Mouse (Mus musculus) adrenal gland, postnatal 36 days (tissue): ENCODE measurements around the gene Yap1. TPM values are rescaled to one million over a fixed set of nuclear protein-coding genes. Genes with fewer than 3 reads are reported as not detected.
A peak's percentile ranks its signal among the peaks of the same experiment; 100 is the strongest.

Experiments
- DNase-seq, 2 experiments: peaks; one replicate each; pipeline ENCODE4 v3.0.0; 2021; ENCODE audit warnings: mixed read lengths in 1 of 2
- total RNA-seq, 2 experiments: library from RNA; stranded (reverse); gene quantifications; 2 replicates each; pipeline ENCODE4 v1.2.3; 2021

The Yap1 gene
- total RNA-seq, 2 experiments from 2014 or later = 79.7 to 81.0 TPM

DNA sequence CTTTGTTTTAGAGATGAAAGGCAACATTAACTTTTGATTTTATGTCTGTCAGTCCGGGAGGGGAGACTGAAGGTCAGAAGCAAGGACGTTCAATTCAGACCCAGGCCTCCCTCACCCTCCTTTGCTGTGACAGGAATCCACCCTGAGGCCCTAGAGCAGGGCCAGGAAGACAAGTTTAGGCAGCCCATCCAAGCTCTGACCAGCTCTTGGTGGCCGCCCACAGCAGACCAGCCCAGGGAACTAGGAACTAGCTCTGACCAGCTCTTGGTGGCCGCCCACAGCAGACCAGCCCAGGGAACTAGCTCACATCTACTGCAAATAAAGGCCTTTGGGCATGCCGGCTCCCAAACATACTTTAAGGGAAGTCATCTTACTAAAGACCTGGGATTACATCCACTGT is 26.8 kb downstream of the Yap1 start:
- peak; percentile 20 to 27 for DNase-seq

DNA sequence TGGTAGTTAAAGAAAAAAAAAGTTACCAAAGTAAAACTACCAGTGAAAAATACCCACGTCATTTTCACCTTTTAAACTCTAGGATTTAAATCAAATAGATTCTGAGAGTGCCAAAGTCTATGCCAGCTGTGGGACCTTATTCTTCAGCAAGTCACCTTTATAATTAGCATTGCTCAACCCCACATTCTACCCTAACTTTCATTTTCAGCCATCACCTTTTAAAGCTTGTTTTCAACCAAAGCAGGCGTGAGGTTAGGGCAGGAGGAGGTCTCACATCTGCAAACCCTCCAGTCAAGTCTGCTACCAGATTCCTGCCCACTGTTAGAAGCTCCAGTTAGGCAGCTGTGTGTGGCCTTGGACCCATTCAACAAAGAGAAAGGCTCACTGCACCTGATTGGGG is 32.4 kb downstream of the Yap1 start:
- DNase-seq = no peak

DNA sequence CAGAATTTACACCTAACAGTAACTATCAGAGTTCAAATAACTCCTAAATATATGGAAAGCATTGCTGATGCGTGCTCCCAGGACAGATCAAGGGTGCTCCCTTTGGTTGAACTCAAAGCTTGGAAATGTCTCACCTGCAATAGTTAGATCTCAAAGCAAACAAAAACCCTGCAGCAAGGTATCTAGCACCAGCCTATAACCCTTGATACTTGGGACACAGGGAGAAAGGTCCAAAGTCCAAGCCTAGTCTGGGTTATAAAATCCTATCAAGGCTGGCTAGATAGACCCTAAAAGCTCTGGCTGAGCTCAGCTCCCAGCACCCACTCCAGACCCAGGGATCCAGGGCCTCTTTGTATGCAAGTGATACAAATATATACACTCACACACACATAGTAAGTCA is 36.4 kb downstream of the Yap1 start:
- DNase-seq = no peak

DNA sequence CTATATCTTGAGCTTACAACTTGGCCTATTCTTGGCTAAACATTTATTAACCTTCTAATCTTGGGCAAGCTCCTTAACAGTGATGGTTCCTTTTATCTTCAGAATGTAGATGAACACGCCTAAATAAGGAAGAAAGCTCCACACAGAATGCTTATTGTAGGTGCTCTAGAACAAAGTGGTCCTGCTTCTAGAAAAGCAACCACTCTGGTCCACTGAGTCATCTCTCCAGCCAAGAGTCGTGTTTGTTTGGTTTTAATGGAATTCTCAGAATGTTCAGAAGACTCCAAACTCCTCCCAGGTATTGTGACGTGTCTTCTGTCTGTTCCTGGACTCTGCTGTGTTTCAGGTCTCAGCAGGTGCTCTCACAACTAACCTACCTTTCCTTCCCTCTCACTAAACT is 38.8 kb downstream of the Yap1 start:
- DNase-seq = no peak

DNA sequence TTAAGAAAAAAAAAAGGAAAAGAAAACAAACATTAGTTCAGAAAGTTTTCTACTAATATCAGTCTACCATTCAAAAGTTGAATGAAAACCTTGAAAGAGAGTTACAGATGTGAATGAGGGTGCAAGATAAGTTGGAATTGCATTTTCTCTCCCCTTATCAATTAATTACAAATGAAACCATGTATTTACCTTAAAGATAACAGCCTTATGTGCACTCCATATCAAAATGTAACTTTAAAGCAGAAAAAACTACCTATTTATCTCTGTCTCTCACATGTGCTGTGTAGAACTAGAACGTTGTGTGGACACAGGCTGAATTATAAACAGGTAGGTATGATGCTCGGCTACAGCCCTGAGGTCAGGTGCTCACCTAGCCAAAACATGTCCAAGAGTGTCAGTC is 40.5 kb downstream of the Yap1 start:
- no peak for DNase-seq

DNA sequence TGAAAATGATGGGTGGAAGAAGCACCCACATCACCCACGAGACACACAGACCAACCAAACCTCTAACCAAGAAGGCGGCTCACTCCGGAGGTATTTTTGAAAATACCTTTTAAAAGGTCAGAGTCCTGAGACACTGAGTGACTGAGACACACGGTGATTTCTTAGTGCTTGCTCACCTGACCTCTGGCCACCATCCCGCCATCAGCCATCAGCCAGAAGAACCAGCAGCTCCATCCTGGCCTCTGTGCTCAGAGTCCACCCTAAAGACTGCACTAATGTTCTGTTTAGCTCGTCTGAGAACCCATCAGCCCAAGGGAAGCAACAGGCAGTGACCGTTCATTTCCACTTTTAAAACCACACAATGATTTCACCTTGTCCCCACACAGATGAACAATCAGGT is 41.5 kb downstream of the Yap1 start:
- no peak for DNase-seq

DNA sequence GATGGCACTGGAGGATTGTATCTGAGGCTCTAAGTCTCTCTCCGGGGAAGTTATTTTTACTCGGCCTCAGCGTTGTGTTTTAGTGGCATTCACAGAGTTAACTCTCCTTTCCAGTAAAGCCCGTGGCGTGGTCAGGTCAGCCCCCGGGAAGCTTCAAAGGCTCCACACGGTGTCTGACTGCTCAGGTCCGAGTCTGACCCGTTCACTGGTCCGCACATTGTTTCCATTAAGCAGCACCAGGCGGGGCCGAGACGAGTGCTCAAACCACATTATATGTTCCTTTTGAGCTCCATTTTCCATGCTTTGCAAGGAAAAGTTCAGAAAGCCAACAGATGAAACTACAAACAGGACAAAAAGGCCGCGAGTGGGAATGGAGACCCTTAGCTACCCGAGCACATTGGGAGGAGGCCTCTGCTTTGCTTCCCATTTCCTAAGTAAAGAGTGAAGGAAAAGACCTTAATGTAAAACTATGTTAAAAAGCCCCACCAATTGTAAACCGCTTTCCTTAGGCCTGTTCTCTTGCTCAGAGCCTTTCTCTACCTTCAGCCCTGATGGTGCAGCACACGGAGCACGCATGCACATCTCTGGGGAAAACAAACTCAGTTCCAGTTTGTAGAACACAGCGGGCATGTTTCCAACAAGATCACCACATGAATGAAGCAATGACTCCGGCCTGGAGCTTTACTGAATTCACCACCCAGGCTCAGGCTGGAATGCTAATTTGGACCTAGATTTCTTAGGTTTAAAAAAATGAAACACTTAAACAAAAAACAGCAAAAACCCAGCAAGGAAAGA is 42.8 kb downstream of the Yap1 start:
- peak; percentile 44 to 63 for DNase-seq

DNA sequence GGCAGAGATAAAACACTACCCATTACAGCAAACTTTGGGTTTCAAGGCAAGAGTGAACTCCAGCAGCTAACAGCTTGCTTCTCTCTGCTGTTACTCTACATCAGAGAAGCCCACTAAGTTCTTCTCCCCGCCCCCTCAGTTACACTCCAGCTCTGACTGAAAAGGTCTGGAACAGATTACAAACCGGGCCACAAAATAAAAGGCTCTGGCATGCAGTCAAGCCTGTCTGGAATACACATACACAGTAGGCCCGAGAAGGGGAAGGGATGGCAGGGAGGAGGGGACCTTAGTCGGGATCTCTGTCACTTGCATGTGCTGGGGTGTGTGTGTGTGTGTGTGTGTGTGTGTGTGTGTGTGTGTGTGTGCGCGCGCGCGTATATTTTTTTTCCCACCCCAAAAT is 44.0 kb downstream of the Yap1 start:
- peak; percentile 38 to 49 for DNase-seq

DNA sequence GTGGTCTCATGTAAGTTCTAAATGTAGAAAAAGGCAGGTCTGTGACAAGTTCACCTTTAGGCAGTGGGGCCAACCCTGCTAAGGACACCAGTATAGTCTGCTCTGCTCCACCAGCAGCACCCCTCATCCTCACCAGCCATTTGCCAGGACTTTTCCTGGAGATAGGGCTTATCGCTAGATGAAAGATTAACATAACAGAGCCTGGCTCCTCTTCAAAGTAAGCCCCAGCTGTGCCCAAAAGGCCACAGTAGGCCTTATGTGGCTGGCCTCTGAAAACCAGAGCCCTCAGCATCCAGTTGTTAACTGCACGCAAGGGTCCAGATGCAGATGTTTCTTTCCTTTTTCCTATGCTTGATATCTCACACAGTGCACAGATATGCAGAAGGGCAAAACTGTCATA is 45.1 kb downstream of the Yap1 start:
- no peak for DNase-seq

DNA sequence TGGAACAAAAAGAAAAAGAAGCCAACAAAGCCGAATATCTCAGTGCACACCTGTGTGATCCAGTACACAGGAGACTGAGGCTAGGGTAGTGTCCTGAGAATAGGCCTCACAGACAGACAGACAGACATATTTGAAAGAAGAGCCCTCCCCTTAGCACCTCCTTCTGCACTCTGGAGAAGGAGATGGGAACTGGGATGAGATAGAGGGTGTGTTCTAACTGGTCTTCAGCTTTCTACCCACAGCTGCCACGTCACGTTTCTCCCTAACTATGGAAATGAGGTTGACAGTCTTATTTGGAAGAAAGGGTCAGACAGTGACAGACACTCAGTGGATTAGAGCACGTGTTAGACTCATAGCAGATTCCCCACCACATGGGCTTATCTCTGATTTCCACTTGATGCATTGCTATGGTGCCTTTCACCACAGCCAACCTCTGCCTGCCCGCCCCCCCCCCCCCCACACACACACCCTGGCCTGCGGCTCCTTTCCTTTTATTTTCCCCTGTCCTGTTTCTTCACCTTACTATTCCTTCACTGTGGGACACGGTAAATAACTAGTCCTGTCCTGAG is 46.3 kb downstream of the Yap1 start:
- DNase-seq = no peak

DNA sequence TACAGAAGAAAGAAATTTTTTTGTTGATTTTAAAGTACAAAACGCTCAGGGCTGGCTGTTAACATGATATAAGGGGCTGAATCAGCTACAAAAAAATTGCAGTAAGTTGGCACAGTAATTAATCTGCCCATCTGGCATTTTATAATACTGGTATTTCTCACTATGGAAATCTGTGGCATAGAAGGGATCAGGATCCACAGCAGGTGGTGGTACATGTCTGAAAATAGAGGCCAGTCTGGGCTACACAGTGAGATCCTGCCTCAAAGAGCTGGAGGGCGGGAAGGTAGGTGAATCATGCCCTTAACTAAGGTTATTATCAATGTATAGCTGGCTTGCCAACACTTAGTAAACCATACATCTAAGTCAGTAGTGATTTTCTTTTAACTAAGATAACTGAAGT is 47.0 kb downstream of the Yap1 start:
- DNase-seq = no peak

DNA sequence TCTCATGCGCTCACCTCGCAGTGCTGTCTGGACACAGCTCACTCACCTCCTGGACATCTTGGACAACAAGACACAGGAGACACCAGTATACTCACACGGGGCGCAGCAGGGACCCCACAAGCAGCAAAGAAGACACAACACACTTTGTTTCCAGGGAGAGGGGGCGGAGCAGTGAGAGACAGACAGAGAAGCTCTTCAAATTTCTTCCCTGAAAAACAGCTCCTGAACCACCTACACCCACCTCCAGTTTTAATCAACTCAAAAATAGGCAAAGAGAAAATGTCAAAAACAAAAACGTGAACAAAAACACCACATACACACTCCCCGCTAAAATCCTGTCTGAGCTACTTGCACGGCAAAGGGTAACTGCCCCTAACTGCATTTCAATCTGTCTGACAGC is 48.0 kb downstream of the Yap1 start:
- no peak for DNase-seq

DNA sequence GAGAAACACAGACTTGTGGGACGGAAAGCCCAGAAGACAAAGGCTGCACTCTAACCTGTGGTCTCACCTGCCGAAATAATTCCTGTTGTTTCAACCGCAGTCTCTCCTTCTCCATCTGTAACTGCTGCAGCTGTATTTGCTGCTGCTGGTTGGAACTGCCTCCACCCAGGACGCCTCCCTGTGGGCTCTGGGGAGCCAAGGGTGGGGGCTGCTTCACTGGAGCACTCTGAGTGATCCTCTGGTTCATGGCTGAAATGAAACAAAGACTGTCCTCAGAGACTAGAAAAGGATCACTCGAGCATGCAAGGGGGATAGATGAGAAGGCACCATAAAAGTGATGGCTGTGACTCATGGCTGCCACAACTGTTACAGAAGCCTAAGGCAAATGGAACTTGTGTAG is 51.5 kb downstream of the Yap1 start:
- no peak for DNase-seq

DNA sequence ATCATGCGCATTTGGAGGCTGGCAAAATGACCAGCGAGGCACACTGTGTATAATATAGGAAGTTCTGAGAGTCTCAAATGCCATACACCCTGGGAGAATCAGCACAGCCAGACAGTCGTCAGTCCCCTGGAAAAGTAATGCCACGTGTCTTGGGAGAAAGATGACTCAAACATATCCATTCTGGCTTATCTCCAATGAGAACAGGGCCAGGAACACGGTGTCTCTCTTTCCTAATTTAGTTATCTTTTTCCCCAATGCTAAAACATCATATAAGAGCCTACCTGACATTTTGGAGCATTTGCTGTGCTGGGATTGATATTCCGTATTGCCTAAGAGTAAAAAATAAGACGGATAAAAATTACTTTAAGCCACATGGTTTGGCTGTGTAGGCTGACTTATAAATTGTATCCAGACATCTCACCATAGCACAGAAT is 54.2 kb downstream of the Yap1 start:
- peak; percentile 27 to 31 for DNase-seq

DNA sequence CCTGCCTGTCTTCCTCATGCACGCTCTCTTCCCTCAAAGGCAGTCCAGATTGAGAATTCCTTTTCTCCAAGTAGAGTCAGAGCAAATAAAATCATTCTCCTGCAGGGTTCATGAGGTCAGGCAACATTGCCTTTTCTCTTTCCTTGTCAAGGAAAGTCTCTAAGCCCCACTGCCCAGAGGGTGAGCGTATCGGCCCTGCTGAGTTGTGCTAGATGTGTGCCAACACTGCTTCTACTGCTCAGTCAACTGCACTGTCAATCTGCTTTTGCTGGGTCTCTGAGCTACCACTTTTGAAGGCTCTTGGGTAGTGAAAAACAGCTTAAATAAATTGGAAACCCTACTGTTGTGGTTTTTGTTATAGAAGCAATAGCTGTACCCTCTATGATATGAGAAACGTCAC is 56.5 kb downstream of the Yap1 start:
- DNase-seq = no peak

DNA sequence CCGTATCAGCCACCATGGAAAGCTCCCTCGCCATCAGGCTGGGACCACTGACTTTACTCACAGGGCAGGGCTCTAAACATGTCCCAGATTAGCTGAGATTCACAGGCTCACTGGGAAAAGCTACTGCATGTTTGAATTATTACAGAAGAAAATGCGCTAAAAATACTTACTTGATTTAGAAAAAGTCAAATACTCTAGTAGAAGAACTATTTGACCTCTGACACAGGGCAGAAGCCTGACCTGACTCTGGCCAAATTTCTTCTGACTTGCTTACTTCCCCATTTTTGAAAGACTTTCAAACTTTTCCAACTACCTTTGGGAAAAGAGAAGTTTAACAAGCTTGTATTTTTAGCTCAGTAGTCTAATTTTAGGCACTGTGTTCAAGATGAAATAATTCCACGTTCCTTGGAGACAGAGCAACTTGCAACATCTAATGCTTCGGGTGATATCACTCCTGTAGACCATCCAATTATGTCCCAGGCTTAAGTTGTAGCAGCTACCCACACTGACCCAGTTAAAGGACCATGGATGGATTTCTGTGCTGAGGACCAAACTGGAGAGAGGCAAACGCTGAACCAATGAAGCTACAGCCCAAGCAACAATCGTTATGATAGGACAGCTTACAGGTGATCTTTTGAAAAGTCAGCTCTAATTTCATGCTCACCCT is 60.5 kb downstream of the Yap1 start:
- no peak for DNase-seq

DNA sequence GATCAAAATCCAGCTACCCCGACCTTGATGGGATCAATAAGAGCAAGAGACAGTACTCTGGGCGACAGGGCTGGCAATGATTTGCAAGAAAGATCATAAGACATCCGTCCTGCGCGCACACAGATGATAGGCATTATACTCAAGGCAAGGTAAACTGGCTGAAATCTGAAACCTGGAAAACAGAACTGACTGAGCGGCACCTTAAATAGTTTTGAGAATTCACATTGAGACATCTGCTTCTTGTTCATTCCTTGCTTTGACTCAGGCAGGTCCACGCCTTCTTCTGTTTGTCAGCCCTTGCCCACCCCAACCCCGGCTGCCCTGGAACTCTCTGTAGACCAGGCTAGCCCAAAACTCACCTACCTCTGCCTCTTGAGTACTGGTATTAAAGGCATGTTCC is 61.7 kb downstream of the Yap1 start:
- no peak for DNase-seq

DNA sequence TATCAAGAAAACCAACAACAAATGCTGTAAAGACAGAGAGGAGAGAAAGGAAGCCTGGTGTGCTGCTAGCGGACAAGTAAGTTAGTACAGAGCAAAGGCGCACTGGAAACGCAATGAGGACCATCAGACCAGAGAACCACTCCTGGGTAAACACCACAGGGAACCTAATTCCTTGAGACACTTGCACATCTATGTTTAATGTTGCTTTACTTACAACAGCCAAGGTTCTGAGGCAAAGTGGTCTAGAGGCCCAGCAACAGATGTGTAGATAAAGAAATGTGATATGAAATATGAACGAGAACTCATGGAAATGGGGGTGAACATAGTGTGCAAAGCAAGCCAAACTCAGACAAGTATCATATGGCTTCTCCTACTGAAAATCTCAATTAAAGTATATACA is 64.3 kb downstream of the Yap1 start:
- DNase-seq = no peak

DNA sequence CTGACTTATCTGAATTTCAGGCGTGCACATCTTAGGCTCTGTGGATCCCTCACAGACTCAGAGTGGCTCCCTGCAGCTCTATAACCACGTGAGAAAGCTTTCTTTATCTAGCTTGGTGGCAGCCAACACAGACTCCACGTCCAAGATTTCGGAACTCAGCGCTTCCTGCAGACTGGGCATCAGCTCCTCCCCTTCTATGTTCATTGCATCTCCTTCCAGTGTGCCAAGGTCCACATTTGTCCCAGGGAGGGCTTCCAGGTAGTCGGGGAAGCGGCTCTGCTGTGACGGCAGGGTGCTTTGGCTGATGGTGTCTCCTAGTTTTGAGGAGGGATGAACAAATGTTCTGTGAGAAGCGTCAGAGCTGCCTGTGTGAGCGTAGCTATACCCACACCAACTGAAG is 70.0 kb downstream of the Yap1 start:
- DNase-seq = no peak

DNA sequence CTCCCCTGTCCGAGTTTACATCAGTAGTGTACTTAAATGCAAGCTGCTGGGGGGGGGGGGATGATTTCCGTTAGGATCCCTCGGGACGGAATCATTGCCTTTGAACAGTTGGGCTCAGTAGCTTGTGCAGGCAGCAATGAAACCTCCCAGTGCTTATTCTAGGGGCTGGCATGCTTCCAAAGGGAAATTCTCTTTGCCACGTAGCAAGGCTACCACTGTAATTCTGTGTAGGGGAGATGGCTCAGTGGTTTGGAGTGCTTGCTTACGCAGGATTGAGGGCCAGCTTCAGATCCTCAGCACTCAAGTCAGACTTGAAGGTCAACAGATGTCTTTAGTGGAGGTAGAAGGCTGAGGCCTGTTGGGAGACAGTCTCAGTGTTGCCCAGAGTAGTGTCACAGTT is 74.8 kb downstream of the Yap1 start:
- DNase-seq = peak; percentile 11 to 46

DNA sequence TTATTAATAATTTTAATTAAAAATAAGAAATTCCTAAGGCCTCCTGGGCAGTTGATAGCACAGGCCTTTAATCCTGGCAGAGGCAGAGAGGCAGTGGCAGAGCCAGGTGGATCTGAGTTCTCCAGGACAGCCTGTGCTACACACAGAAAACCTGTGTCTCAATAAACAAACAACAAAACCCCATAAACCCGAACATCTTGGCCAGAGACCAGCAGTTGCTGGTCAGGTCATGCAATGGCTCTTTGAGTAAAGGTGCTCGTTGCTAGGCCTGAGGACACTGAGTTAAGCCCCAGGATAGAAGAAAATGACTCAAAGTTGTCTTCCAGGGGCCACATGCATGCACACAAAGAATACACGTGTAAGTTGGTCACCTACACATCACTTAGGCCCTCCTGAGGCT is 75.5 kb downstream of the Yap1 start:
- DNase-seq = no peak

DNA sequence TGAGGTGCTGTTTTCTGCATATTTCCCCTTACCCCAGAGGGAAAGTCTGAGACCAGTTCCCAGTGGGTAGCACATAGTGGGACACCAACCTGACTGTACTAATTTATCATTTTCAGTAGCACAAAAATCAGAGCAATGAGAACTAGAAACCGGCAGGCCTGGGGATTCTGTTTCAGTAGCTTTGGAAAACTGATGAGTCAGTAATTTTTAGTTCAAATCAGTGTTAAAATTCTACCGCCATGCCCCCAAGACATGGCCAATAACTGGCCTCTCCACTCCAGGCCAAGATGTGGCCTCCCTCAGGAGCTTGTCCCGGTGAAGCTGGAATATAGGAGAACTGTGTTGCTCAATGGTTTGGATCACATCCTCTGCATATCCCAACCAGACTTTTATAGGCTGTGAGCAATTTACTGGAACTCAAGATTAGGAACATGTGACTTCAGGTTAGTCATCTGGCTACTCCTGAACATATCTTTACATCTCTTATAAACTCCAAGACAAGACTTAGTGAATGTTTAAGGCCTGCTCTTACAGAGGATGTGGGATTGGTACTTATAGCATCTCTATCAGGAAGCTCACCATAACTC is 76.1 kb downstream of the Yap1 start:
- no peak for DNase-seq

DNA sequence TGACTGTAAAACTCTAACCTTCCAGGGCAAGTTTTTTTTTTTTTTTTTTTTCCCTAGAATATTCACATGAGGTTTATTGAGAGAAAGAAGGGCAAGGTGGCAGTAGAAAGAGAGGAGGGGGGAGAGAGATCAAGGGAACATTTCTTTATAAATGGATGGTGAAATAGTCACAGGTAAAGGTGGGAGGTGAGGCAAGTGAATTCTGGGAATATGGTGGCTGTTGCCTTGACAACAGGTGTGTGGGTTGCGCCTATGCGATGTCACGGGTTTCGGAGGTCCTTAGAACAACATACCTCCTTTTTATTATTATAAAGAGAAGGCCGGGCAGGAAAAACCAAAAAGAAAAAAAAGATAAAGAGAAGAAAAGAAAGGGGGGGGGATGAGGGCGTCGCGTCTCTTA is 89.5 kb downstream of the Yap1 start:
- DNase-seq = no peak
